Mouse (Mus musculus) C2C12 (cell line): ENCODE results near the gene Fam222a. TPM values are rescaled to one million over a fixed set of nuclear protein-coding genes. Genes with fewer than 3 reads are reported as not detected.
A peak's percentile ranks its signal among the peaks of the same experiment; 100 is the strongest.

Experiments
- H3K27me3 ChIP-seq: one replicate; pipeline ENCODE4 v1.6.1; 2011; ENCODE audit not compliant: control insufficient read depth, insufficient read depth, insufficient read length
- H3K36me3 ChIP-seq: one replicate; pipeline ENCODE4 v1.6.1; 2011; ENCODE audit not compliant: control insufficient read depth, insufficient read depth
- H3K4me3 ChIP-seq: one replicate; pipeline ENCODE4 v1.5.1; 2011; ENCODE audit warnings: mild to moderate bottlenecking, control low read depth; ENCODE audit not compliant: poor library complexity, insufficient read depth, severe bottlenecking
- H3K79me2 ChIP-seq: one replicate; pipeline ENCODE4 v1.6.1; 2011; ENCODE audit not compliant: control insufficient read depth, insufficient read depth
- H3K79me3 ChIP-seq: one replicate; pipeline ENCODE4 v1.6.1; 2011; ENCODE audit warnings: low read depth, control low read depth
- H3ac ChIP-seq: one replicate; pipeline ENCODE3; 2011; ENCODE audit warnings: low read depth; ENCODE audit not compliant: control insufficient read depth, insufficient read length
- CEBPB ChIP-seq: IDR thresholded peaks from one replicate; pipeline ENCODE4 v1.6.1; 2011; ENCODE audit warnings: low read depth, mild to moderate bottlenecking, control low read depth, moderate library complexity
- CTCF ChIP-seq: IDR thresholded peaks from one replicate; pipeline ENCODE4 v1.5.1; 2011; ENCODE audit not compliant: control insufficient read depth, insufficient read depth, insufficient read length
- FOSL1 ChIP-seq: IDR thresholded peaks from one replicate; pipeline ENCODE4 v1.8.0; 2011; ENCODE audit warnings: mild to moderate bottlenecking, low read length; ENCODE audit not compliant: poor library complexity, insufficient read depth, severe bottlenecking
- MAX ChIP-seq: IDR thresholded peaks from one replicate; pipeline ENCODE4 v1.6.1; 2011; ENCODE audit warnings: mild to moderate bottlenecking, control low read depth
- MYOD1 ChIP-seq: IDR thresholded peaks from one replicate; pipeline ENCODE4 v1.6.1; 2011; ENCODE audit warnings: low read depth; ENCODE audit not compliant: control insufficient read depth, insufficient read length
- MYOG ChIP-seq: IDR thresholded peaks from one replicate; pipeline ENCODE4 v1.6.1; 2011; ENCODE audit not compliant: control insufficient read depth, insufficient read length; ENCODE audit errors: extremely low read depth
- USF1 ChIP-seq: IDR thresholded peaks from one replicate; pipeline ENCODE4 v1.6.1; 2011; ENCODE audit warnings: low read depth, mild to moderate bottlenecking, control low read depth, moderate library complexity
- long read RNA-seq, 2 experiments: library from polyadenylated mRNA; unstranded; transcript quantifications; one replicate each; pipeline ENCODE4 v2.0.0; 2019 to 2020
- polyA plus RNA-seq: library from polyadenylated mRNA; unstranded; fragments of >200 nt; fragmentation: generic; extraction: Trizol; gene quantifications from one replicate; pipeline ENCODE4 v1.2.1, GENCODE M21; 2012; ENCODE audit warnings: missing spikeins

Gene Fam222a
- polyA plus RNA-seq: 0.06 TPM
- long read RNA-seq, experiment 1: 0 reads
- long read RNA-seq, experiment 2: 0 reads

DNA sequence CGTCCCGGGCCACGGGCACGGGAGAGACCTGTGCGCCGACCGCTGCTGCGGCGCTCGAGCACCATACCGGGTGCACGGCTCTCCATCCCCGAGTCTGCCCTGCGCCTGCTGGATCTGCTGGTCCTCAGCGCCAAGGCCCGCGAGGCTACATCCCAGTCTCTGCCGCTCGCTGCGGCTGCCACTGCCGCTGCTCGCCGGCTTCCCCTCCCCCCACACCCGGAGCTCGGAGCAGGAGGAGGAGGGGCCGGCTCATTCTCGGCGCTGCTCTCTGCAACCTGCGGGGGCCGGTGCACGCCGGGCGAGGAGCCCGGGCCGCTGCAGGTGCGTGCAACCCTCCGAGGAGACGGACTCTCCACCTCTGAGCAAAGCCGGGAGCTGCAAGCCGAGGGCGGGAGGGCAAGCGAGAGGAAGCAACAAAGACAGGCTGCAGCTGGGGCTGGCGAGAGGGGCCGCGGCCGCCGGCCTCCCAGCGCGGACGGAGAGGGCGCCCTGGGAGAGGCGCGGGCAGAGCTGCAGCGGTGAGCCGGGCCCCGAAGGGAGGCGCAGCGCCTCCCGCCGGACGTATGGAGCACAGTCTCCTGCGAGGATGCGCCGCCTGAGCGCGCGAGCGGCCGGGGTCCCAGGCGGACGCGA, at the start of gene Fam222a:
TSS of gene Fam222a (plus strand) at position 452 of the 633 bp plus-strand sequence.
- no peaks in the 10 kb centered on the region for H3K79me2 ChIP-seq
- peaks cover 68% of the 10 kb centered on the region for H3K27me3 ChIP-seq
- H3K4me3 ChIP-seq: peak within 1 kb of the TSS; percentile 0
- H3ac ChIP-seq: peak within 1 kb of the TSS; percentile 36
- H3K79me3 ChIP-seq: no peaks in the 10 kb centered on the region
- TF ChIP-seq MYOD1 (no peak), CEBPB (no peak), CTCF (no peak), FOSL1 (no peak), MYOG (no peak), USF1 (no peak), MAX (no peak)
- H3K36me3 ChIP-seq: no peaks in the 10 kb centered on the region

DNA sequence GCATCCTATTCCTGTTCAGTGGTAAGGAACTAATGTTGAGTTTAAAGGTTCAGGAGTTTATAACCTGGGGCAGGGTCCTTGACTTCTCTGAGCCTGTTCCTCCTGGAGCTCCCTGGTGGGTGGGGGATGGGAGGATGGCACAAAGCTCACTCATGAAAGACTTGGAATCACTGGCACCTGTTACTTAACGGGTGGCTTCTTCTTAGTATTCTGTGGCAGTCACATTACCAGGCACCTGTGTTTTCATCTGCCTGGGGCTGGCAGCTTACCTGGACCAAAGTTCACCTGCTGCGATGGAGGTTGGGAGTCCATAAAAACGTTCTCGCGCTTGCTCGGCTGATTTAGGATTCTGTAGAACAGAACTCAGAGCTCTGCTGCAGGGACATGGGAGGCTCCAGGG, 39.5 kb upstream of the Fam222a start:
- H3K36me3 ChIP-seq: no peaks in the 10 kb centered on the region
- H3K79me2 ChIP-seq: no peaks in the 10 kb centered on the region
- H3K27me3 ChIP-seq: peaks cover 26% of the 10 kb centered on the region
- H3K4me3 ChIP-seq: no peak overlapping the region
- no peaks in the 10 kb centered on the region for H3K79me3 ChIP-seq
- no peak overlapping the region for H3ac ChIP-seq
- no peak for TF ChIP-seq CTCF

DNA sequence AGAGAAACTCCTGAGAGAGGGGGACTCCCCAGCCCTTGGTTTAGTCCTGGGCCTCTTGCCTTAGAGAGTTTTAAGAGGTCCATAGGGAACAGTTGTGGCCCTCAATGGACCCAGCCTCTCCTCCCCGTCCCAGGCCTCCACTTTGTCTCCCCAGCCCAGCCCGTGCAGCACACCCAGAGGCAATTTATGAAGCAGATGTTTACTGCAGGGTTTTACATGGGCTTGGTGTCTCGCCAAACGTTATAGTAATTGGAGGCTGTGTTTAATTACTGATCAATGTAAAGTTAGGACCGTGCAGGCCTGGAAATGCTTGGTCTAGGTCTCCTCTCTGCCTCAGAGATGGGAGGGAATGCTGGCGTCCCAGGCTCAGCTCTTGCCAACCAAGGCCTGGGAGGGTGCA, 37.5 kb upstream of the Fam222a start:
- Histone ChIP-seq H3ac (no peak overlapping the region), H3K36me3 (no peaks in the 10 kb centered on the region), H3K27me3 (peaks cover 42% of the 10 kb centered on the region), H3K4me3 (no peak overlapping the region), H3K79me2 (no peaks in the 10 kb centered on the region), H3K79me3 (no peaks in the 10 kb centered on the region)
- TF ChIP-seq MYOG (no peak), MYOD1 (no peak), CEBPB (no peak), USF1 (no peak), CTCF (no peak), MAX (no peak), FOSL1 (no peak)

DNA sequence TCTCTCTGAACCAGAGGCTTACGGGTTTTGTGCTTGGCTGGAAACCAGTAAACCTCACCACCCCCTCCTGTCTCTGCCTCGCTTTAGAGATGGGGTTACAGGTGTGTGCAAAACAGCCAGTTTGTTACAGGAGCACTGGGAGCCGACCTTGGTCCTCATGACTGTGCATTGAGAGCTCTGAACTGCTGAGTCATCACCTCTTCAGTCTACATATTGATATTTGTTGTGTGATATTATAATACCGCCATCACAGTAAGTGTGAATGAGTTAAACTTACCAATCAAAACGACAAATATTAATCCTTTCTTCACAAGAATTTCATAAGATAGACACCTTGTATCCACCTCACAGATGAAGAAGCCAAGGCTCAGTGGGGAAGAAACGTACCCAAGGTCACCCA, 35.8 kb upstream of the Fam222a start:
- H3K36me3 ChIP-seq: no peaks in the 10 kb centered on the region
- no peaks in the 10 kb centered on the region for H3K79me2 ChIP-seq
- no peaks in the 10 kb centered on the region for H3K79me3 ChIP-seq
- TF ChIP-seq MAX: no peak
- TF ChIP-seq FOSL1: no peak
- TF ChIP-seq CTCF: no peak
- TF ChIP-seq USF1: no peak
- no peak for TF ChIP-seq CEBPB
- TF ChIP-seq MYOG: no peak
- TF ChIP-seq MYOD1: no peak
- peaks cover 44% of the 10 kb centered on the region for H3K27me3 ChIP-seq
- H3ac ChIP-seq: no peak overlapping the region
- H3K4me3 ChIP-seq: no peak overlapping the region

DNA sequence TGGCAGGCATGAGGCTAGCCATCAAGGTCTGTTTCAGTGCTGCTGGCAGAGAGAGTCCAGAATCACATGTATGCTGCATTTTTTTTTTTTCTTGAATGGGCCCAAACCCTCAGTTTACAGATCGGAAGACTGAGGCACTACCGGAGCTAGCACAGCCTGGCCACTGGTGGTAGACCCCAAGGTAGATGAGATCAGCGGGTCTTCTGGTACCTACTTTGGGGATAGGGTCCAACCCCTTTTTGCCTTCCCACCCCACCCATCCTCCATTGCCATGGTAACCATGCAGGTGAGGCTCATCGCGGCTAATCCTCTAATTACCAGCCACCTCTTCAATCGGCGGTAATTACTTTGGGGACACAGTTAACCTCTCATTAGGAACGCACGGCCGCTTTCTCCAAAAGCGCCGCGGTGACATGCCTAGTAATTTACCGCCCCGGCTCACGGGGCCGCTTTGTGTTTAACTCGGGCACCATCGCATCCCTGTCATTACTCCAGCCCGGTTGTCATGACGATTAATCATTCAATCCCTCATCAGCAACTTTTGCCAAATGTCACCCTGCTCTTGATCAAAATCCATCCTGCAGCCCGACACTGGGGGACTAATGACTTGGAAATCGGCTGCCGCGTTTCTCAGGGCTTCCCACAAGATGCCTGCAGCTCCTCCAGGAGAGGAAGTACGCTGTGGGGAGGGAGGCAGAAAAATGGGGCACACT, 30.4 kb upstream of the Fam222a start:
- H3K4me3 ChIP-seq: no peak overlapping the region
- TF ChIP-seq MAX: no peak
- TF ChIP-seq MYOG: no peak
- no peak for TF ChIP-seq CTCF
- TF ChIP-seq CEBPB: no peak
- no peak for TF ChIP-seq USF1
- TF ChIP-seq MYOD1: no peak
- TF ChIP-seq FOSL1: no peak
- H3K79me3 ChIP-seq: no peaks in the 10 kb centered on the region
- H3K27me3 ChIP-seq: peaks cover 74% of the 10 kb centered on the region
- no peaks in the 10 kb centered on the region for H3K36me3 ChIP-seq
- no peaks in the 10 kb centered on the region for H3K79me2 ChIP-seq
- H3ac ChIP-seq: no peak overlapping the region
